Mouse (Mus musculus) layer of hippocampus, adult 18-20 months (tissue): ENCODE results near the gene Slc22a18. TPM values are rescaled to one million over a fixed set of nuclear protein-coding genes. Genes with fewer than 3 reads are reported as not detected.

Experiments used
- DNase-seq, 2 experiments: peaks; one replicate each; pipeline ENCODE4 v3.0.0; 2022; ENCODE audit warnings: low spot score in 2 of 2
- long read RNA-seq: library from polyadenylated mRNA; stranded (forward); transcript quantifications from one replicate; pipeline ENCODE4 v2.0.0, GENCODE M21; 2021
- total RNA-seq, 2 experiments: library from RNA; stranded (reverse); gene quantifications; 2 replicates each; pipeline ENCODE4 v1.2.3; 2021

Gene Slc22a18
- total RNA-seq, result under 1 TPM; 0.23 to 0.67 TPM
- long read RNA-seq, result 0 reads

DNA sequence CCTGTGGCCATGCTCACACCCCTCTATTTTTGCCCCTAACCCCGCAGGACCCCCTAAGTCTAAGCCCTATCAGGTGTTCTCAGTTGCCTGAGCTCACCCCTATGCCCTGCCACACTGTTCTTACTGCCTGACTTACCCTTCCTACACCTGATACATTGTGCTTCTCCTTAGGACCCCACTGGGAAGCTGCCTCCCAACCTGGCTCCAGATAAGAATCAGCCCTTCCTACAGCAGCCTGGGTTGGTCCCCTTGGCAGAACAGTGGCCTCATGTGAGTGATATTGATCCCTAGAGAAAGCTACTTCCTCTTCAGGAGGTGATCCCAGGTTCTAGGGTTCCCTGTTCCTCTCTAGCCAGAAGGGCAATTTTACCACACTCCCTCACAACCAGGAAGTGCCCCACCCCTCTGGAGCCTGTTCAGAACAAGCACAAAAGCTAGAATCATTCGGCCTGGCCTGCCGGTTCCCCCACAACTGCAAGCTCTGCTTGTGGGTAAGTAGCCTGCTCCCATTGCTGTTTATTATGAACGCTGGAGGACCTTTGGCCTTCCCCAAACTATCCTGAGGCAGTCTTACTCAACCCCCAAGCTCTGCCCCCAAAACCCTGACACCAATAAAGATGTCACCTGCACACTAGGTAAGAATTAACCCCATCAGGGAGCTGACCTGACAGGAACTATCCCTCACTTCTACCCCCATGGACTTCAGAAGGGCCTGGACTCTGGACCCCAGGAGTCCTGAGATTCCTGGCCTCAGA, at the start of gene Slc22a18:
Gene Slc22a18 (plus strand): TSS at position 390 of the 755 bp plus-strand sequence.
- DNase-seq, result no peak

DNA sequence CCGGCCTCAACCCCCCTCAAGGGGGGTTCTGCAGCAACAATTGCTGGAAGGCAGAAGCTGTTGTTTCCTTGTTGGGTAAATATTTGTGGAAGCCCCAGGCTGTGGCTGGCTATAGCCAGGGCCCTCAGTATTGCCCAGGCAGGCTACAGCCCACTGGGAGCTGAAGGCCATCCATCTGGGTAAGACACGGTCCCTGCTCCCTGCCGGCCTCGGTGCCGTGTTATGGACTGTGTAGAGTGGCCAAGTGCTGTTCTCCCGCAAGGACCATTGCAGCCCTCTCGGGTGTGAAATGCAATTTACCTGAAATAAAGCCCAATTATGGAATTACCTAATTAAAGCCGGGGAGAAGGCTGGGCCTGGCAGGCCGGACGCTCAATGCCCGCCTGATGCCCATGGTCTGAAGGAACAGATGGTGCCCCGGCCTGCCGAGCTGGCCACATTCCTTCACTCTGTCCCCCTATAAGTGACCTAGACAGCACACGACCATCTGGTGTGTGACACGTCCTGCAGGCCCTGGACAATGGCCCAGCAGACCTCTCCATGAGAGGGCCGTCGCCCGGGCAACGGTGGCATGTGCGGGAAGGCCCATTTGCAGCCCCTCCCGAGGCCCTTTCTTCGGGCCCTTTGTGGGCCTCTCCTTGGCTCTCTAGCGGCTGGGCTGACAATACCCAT, 45.3 kb upstream of the Slc22a18 start:
- DNase-seq, result no peak

DNA sequence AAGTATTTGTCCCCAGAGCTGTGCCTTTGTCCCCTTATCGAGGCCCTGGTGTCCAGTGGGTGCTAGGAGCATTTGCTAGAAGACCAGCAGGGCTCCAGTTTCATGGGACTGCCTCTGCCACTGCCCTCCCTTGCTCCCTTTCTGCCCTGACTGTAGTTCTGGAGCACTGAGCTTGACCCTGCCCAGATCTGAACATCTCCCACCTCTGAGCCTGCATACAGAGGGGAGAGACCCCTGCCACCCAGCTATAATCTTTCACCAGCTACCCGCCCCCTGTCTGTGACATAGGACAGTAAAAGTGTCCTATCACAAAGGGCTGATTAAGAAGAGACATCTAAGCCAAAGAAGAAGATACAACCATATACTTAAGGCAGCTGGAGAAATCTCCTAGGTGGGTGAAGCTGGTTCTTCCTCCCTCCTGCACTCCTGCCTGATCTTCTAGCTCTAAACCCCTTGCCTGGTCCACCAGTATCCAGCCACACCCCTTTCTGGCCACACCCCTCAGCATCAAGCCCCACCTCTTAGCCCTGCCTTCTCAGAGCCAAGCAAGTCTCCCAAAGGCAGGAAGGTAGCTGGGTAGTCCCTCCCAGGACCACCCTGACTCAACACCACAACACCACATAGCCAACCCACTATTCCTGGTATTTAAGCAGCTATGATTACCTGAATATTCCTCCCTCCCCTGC, 44.6 kb upstream of the Slc22a18 start:
- no peak for DNase-seq

DNA sequence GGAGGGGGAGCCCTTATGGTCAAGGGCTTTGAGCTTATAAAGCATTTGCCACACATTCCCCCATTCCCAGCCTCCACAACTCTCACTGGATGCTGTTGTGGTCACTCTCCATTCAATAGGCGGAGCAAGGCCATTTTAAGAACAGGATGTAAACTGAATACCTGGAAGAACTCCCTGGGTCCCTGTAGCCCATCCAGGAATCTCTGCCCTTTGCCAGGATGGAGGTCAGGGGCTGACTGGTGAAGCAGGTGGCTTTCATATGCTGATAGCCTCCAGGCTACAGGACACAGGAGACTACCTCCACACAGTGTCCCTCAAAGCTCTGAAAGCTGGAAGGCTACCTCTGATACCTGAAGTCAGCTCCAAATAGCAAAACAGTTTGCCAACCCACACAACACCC, 40.9 kb upstream of the Slc22a18 start:
- no peak for DNase-seq

DNA sequence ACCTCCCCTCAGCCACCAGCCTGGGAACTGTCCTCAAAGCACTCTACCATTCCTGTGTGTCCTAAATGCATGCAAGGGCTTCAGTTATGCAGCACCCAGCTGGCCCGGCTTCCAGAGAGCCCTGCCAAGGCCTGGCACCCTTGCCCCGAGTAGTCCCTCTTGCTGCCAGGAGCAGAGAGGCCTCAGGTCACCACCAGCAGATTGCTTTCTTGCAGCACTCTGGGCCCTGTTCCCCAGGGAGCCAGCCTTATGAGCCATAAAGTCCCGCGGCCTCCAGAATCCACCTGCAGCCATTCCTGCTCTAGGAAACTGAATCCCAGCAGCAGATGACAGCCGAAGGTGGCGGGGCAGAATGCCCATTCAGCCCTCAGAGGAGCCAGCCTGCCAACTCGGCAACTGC, 40.2 kb upstream of the Slc22a18 start:
- DNase-seq, result peak in 1 of 2 experiments; percentile 20

DNA sequence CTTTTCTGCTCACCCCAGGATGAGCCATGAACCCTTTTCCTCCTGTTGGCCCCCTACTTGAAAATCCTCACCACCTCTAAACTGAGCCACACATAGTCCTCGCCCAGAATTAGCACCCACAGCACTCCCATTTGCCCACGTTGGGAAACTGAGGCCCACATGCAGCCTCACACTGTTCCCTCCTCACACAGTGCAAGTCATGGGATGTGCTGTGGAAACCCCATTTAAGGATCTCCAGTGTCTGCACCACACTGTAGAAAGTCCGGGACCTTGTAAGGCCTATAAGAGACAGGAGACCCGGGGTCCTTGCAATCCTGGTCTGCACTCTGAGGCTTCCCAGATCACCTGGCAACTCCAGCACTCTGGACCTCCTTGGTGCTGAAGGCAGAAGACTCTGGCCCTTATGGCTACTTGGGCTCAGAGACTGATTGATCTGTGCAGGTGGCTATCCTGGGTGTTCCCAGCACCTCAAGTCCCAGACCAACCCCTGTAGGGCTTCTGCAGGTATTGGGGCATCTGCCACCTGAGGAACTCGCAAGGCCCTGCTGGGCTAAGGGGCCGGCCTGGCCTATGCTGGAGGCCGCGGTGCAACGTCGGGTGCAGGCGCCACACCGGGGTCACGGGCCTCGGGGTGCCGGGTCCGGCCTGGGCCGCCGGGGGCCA, 36.2 kb upstream of the Slc22a18 start:
- DNase-seq, result no peak

DNA sequence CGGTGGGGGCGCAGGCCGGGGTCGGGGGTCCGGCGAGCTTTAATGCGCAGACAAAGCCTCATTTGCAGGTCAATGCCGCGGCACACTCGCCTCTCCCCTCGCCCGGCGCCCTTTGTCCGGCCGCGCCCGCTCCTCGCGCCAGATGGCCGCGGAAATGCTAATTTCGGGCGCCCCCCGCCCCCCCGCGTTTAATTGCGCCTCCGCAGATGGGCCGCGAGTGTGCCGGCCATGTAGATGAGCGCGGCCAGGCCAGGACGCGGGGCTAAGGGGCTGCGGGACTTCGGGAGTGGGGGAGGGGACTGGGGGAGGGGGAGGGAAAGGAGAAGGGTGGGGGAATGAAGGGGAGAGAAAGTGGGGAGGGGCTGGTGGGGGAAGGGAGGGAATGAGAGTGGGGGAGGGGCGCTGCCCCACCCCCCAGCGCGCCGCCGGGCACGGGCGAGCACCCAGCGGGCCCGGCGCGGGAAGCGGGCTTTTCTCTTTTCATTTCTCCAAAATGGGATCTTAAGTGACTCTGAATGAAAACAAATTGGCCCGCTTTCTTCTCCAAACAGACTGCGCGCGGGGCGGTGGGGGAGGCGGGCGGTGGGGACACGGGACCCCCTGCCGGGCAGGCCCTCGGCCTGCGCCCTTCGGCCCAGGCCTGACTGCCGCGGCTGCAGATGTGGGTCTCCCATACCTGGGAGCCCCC, 35.5 kb upstream of the Slc22a18 start:
- no peak for DNase-seq

DNA sequence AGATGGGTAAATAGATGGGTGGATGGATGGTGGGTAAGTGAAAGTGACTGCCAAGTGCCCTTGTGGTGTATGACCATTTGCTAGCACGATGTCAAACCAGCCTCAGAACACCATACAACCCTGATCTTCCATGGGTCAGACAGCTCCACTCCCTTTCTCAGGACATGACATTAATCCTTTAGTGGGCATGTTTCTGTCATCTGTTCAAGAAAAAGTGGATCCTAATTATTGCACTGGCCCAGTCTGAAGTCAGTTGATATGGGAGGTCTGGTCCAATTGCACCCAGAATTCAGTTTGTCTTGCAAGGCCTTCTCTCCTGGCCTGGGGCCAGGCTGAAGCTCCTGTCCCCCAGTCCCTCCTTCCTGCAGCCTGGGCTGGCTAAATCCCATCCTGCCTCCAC, 34.6 kb upstream of the Slc22a18 start:
- no peak for DNase-seq

DNA sequence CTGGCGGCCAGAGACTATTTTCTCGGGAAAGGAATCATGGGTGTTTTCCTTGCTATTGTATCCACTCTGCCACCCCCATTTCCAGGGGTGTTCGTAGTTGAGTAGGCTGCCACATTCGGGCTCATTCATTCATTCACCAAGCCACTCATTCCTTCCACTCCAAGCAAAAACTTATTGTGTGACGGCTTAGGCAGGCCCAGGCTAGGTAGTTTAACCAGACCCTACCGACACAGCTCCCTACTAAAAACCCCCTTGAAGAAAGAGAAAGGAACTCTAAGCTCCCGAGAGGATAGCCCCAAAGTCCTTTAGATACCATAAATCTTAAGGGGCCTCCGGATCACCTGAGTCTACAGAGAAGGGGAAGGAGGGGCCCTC, 29.0 kb upstream of the Slc22a18 start:
- DNase-seq, result no peak

DNA sequence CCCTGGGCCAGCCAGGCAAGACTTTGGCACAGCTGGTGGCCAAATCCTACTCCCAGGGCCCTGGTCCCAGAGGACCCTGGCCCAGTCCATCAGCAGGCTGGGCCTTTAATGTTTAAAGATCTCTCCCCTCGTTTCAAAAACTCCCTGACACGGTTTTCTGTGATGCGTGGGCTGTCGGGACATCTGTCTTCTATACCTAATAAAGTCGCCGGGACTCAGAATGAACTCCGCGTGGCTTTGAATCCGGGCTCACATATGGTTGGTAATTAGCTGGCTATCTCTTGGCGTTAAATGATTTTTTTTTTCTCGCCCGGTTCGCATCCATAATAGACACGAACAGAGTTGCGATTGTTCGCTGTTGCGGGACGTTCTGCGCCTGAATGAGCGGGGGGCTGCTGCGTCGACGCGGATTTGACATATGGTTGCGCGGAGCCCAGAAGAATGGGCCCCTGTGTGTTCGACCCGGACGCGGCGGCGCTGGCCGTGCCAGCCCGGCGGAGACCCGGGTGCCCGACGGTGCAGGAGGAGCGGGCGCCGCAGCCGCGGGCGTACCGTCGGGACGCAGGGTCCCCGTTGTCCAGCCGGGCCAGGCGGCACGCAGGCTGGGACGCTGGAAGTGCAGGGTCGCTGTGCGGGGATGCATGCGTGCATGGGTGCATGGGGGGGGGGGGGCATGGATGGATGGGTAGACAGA, 28.4 kb upstream of the Slc22a18 start:
- DNase-seq, result no peak

DNA sequence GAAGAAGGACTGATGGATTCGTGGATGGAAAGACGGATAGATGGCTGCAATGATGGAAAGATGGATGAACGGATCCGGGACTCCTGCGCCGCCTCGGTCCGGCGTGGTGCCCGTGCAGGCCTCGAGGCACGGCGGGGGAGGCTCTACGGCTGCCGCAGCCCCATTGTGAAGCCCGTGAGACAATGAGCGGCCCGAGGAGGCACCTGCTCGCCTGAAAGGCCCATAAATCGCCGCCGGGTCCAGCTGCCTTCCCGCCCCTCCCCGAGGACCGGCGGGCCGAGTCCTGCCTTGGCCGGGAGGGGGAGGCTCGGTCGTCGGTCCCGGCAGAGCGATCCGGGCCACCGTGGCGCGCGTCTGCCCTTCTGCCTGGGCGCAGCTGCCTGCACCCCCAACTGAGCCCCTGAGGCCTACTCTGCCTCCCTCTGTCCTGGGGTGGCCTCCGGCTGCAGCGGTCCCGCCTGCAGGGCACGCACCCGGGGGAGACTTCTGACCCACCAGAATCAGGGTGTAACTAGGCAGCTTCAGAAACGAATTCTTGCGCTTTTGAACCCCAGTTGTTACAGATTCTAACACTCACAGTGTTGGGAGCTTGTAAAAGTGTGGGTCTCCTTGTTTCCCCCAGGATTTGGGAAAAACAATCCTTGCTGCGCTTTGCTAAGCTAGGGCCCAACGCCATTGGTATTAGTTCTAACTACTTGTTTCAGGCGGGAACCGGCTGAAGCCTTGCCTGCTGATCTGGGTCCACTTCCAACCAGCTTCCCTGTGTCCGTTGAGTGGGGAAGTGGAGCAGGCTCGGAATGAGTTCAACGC, 27.7 kb upstream of the Slc22a18 start:
- no peak for DNase-seq

DNA sequence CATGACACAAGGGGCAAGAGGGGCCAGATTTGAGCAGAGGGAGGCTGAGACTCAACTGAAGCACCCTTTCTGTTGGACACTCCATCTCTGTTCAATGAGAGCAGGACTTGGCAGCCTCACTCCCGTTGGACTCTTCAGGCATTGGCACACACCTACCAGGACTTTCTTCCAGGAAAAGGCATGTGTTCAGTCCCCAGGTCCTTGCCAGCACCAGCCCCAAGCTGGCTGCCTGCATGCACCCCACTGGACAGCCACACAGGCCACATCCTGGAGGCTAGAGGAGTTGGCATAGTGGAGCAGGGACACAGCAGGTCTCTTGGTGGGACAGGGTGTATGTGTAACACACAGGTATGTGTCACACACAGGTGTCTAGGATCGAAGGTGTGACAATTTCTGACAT, 26.4 kb upstream of the Slc22a18 start:
- no peak for DNase-seq

DNA sequence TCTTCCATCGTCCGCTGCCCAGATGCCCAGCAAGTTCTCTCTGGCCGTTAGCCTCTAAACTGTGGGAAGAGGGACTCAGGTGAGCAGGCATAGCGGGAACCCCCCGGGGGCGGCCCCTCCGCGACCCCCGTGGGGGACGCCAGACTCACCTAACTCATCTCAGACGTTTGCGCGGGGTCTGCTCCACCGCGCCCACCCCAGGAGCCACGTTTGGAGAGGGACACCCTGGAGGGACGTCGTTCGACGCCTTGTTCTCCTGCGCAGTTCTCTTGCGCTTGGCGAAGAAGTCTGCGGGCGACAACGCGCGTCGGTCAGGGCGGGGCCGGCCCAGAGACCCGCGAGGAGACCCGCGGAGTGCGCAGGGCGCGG, 14.6 kb upstream of the Slc22a18 start:
- no peak for DNase-seq

DNA sequence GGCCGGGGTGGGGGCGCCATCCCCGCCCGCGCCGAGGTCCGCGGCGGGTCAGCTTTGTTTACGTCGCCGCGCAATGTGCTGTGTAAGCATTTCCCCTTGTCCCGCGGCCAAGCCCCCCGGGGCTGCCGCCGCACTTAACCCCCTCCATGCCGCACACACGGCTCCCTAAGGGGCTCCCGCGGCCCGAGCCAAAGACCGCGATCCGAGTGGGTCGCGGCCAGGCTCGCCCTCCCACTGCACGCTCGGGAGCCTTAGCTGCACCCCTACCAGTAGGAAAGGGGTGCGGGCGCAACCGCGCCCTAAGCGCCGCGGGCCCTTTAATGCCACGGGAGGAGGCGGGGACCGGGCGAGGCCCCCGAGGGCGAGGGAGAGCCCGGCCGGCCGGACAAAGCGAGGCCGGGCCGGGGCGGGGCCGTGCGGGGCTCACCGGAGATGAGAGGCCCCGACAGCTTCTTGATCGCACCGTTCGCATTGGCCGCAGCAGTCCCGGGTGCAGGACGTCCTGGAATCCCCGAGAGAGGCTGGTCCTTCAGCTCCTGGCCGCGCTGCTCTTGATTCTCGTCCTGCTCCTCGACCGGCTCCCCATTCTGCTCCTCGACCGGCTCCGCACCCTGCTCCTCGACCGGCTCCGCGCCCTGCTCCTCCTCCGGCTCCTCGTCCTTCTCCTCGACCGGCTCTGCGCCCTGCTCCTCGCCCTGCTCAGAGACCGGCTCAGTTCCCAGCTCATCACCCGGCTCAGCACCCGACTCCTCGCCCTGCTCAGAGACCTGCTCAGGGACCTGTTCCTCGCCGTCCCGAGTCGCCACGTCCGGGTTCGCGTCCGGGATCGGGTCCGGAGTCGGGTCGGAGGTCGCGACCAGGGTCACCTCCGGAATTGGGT, 14.0 kb upstream of the Slc22a18 start:
- no peak for DNase-seq

DNA sequence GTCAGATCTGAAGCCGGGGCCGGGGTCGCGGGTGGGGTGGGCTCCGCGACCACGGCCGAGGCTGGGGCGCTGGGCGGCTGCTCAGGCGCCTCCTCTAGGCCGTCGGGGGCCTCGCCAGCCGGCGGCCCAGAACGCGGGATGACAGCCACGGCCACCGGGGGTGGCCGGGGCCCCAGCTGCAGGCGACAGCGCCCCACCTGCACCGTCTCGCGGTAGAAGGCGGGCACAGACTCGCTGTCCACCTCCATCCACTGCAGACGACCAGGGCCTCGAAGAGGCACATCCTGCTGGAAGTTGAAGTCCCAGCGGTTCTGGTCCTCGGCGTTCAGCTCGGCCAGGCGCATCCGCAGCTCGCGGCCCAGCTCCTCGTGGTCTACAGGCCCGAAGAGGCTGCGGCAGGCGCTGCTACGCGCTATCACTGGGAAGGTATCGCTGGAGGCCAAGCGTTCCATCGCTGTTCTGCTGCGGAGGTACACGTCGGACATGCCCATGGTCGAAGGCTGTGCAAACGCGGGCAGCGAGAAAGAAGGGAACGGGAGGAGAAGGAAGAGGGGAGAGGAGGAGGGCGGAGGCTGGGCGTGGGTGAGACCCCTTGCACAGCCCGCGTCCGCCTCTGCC, 13.2 kb upstream of the Slc22a18 start:
- DNase-seq, result no peak

DNA sequence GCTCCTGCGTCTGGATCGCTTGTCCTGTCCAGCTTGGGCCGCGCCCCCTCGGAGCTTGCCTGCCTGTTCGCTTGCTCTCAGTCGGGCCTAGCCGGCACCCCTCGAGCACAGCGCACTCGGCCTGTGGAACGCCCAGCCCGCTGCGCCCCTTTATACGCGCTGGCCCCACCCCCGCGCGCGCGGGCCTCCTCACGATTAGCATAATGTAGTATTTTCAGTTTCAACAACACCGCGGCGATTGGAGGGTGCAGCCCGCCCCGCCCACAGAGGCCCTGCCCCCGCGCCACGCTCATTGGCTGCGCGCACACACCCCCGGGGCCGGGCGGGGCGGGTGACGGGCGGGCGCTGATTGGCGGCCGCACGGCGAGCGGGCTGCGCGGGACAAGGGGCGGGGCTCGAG, 12.7 kb upstream of the Slc22a18 start, which contains the start of gene Cdkn1c:
Gene Cdkn1c (minus strand): TSS at position 177 of the 400 bp plus-strand sequence.
- peak; percentile 62 to 85 for DNase-seq

DNA sequence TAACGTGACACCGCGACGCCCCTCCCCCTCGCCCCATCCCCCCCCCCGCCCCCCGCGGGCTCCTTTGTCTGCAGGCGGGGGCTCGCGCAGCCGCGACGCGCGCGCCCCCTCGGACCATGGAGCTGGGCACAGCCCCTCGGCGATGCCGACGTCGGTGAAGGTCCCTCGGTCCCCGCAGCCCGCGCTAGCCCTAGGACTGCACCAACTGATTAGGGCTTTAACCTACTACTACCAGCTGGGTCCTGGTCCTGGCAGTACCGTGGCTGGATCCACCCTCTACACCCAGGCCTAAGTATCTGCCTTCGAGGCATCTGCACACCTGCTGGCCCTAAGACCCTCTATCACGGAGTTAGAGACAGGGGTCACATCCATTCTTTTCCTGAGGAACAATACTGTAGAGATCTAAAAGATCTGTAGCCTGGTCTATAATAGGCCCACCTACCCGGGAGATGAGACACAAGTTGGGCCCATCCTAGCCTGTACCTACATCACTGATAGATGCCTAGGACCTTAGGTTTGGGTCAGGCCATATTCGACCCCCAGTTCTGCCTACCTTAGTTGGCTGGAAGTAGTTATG, 12.2 kb upstream of the Slc22a18 start:
- DNase-seq, result no peak

DNA sequence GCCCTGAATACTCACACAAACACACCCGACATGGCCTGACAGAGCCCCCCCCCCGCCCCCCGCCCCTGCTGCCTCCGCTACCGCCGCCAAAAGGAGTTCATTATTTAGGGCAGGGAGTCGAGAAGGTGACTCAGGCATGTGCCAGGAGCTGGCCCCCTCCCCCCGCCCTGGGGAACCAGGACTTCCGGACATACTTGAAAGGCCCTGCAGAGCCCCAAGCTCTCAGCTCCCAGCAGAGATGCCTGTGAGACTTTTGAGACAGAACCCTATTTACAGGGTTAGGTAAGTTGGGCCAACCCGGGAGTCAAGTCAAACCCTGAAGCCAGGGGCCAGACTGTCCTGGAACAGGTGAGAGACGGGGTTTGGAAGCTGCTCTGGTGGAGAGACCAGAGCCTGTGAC, 11.6 kb upstream of the Slc22a18 start:
- DNase-seq, result no peak
